Mouse (Mus musculus) urinary bladder, adult 2 months (tissue): ENCODE results near the gene Wnk2. TPM values are rescaled to one million over a fixed set of nuclear protein-coding genes. Genes with fewer than 3 reads are reported as not detected.
"Not testable (repeated sequence)": the region's sequence is repeated elsewhere in the genome, so short reads cannot be mapped to it uniquely, and the experiment has no call there.

ENCODE experiments used
- DNase-seq: peaks from one replicate; pipeline ENCODE4 v3.0.0; 2022; ENCODE audit warnings: low spot score
- polyA plus RNA-seq: library from polyadenylated mRNA; depleted of rRNA; stranded (reverse); fragments of >200 nt; gene quantifications from 2 replicates; pipeline ENCODE4 v1.2.3, GENCODE M21; 2012

Gene Wnk2
- polyA plus RNA-seq, 1 experiment: 14.9 TPM

- no peak for DNase-seq
These were observed 53.1 kb downstream of the Wnk2 start for GRCm38 (mm10) chr13:49094667-49095066.

GRCm38 (mm10) chr13:49093471-49093891, 54.3 kb downstream of the Wnk2 start:
- DNase-seq: no peak

- no peak for DNase-seq
These were observed 55.2 kb downstream of the Wnk2 start for GRCm38 (mm10) chr13:49092596-49092995.

GRCm38 (mm10) chr13:49090176-49090575, 57.6 kb downstream of the Wnk2 start:
- DNase-seq: no peak

- no peak for DNase-seq
These were observed 58.9 kb downstream of the Wnk2 start for GRCm38 (mm10) chr13:49088874-49089273.

- DNase-seq: no peak
These were observed 60.4 kb downstream of the Wnk2 start for GRCm38 (mm10) chr13:49087420-49087819.

GRCm38 (mm10) chr13:49086431-49086830, 61.4 kb downstream of the Wnk2 start:
- DNase-seq: no peak

GRCm38 (mm10) chr13:49085211-49085610, 62.6 kb downstream of the Wnk2 start:
- no peak for DNase-seq

- no peak for DNase-seq
These were observed 63.0 kb downstream of the Wnk2 start for GRCm38 (mm10) chr13:49084781-49085180.

GRCm38 (mm10) chr13:49083941-49084340, 63.9 kb downstream of the Wnk2 start:
- no peak for DNase-seq

- no peak for DNase-seq
These were observed 65.5 kb downstream of the Wnk2 start for GRCm38 (mm10) chr13:49082151-49082879.

GRCm38 (mm10) chr13:49076196-49076595, 71.6 kb downstream of the Wnk2 start:
- DNase-seq: no peak

- no peak for DNase-seq
These were observed 72.4 kb downstream of the Wnk2 start for GRCm38 (mm10) chr13:49075377-49075776.

GRCm38 (mm10) chr13:49073295-49073694, 74.5 kb downstream of the Wnk2 start:
- no peak for DNase-seq

GRCm38 (mm10) chr13:49071861-49072260, 76.0 kb downstream of the Wnk2 start:
- DNase-seq: no peak

- no peak for DNase-seq
These were observed 77.8 kb downstream of the Wnk2 start for GRCm38 (mm10) chr13:49069979-49070378.

- DNase-seq: no peak
These were observed 78.4 kb downstream of the Wnk2 start for GRCm38 (mm10) chr13:49069393-49069792.

- DNase-seq: no peak
These were observed 83.6 kb downstream of the Wnk2 start for GRCm38 (mm10) chr13:49064257-49064656.

GRCm38 (mm10) chr13:49060456-49060855, 87.4 kb downstream of the Wnk2 start:
- no peak for DNase-seq

- no peak for DNase-seq
These were observed 89.3 kb downstream of the Wnk2 start for GRCm38 (mm10) chr13:49058528-49058927.

GRCm38 (mm10) chr13:49056304-49056703, 91.5 kb downstream of the Wnk2 start:
- DNase-seq: no peak

GRCm38 (mm10) chr13:49054753-49055152, 93.1 kb downstream of the Wnk2 start:
- not testable (repeated sequence) for DNase-seq

- DNase-seq: no peak
These were observed 94.5 kb downstream of the Wnk2 start for GRCm38 (mm10) chr13:49053333-49053732.

GRCm38 (mm10) chr13:49052512-49052911, 95.3 kb downstream of the Wnk2 start:
- no peak for DNase-seq
